Mouse (Mus musculus) spleen, postnatal 36 days (tissue): ENCODE measurements around the gene Unc50.
A peak's percentile ranks its signal among the peaks of the same experiment; 100 is the strongest.

Experiments used
- DNase-seq, 2 experiments: peaks; one replicate each; pipeline ENCODE4 v3.0.0; 2022; ENCODE audit warnings: low spot score in 2 of 2, mixed read lengths in 1 of 2

Gene Unc50

DNA sequence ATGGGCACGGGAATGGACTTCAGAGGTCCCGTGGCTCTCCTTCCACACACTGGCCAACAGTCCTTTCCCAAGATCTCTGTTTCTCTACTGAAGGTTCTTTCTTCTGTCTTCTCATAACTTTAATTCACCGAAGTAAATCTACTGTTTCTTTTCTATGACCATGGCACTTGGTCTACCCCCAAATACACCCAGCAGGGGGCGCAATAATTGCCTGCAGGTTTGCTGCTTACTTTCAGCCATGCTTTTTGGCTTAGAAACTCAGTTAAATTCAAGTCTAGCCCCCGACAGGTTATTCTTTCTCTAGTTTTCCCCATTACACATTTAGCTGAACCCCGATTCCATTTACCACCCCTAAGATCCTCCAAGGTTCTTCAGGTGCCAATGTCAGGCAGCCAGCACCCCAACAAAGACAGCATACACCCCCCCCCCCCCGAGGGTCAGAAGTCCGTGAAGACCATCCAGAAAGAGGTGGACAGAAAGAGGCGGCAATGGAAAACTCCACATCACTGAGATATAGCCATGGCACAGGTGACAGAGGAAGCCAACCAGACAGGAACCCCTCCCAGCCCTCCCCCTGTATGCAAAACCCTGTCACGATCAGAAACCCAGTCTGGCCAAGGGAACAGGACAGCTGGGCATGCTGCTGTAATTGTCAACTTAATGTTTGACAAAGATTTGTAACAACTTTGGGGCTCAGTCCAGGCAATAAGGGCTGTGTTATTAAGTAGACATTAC is 18.6 kb downstream of the Unc50 start:
- peak; percentile 50 to 58 for DNase-seq

DNA sequence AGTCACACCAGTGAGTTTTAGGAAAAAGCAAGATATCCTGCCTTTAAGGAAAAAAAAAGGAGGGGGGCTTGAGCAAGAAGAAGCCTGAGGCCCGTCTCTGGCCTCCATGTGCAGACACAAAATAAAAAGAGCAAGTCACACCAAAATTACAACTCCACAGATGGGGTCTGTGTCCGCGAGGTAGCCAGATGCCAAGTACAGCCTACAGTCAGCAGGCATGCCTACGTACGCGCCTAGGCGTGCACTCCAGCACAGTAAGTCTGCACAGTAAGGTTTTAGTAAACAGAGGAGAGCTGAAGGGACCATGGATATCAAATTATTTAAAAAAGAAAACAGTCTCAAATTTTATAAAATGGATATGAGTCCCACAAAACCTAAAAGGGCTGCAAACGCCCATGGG is 21.3 kb downstream of the Unc50 start:
- no peak for DNase-seq

GRCm38 (mm10) chr1:37457546-37457945 is 27.6 kb downstream of the Unc50 start:
- no peak for DNase-seq

DNA sequence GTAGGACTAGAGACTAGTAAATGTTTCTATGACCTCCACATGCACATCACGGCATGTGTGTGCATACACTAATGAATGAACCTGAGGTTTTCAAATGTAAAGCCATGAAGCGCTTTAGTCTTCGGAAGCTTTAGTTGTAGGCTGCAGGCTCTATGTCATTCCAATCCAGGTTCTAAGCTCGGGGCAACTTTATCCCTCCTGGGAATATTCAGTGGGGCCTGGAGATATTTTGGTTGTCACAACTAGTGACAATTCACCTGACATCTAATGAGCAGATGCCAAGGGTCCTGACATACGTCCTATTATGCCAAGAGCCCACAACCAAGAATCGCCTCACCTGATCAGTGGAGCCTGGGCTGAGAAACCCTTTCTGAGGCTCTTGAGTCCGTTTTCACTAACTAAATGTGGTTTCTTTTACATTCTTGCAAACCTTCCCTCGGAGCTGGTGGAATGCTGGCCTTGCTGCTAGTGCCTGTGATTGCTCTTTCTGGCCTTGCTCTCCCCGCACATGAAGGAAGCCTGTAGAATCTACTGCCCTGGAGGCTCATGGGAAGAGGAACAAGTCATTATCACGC is 35.0 kb downstream of the Unc50 start:
- DNase-seq: no peak

DNA sequence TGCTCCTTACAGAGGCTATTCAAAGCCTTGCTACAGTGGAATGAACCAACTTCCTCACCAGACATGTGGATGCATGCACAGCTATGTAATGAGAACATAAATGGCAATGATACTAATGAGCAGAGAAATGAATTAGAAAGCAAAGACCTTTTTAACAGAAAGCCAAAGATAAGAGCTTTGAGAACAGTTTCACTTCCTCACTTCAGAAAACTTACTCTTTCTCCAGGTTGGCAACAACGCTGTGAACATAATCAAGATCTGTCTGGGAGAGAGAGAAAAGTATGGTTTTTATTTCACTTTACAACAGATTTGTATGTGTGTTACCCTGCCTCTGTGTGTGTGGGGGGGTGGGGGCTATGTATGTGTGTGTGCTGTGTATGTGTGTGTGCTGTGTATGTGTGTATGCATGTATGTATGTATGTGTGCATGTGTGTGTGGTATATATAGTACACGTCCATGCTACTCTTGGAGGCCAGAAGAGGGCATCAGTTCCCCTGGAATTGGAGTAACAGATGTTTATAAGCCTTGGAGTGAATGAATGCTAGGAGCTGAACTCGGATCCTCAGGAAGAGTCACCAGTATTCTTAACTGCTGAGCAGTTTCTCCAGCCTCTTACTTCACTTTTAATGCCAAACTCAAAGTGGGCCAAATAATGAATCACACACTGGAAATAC is 36.5 kb downstream of the Unc50 start:
- no peak for DNase-seq

- DNase-seq: no peak
These were observed 37.9 kb downstream of the Unc50 start for GRCm38 (mm10) chr1:37467806-37468205.

DNA sequence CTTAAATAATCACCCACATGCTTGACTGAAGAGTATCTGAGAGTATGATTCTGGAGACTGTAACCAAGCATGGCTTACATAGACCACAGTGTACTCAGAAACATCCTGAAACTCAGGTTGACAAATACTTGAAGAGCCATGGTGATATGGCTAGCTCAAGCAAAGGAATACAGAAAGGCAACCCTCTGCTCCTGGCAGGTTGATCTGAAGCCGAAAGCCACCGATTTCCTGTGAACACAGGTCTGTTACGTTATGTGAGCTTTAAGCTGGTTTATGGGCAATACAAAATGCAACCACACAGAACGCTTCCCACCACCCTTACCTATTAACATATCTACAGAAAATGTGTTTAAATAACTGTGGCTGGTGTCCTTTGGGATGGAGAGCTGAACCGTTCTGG is 39.1 kb downstream of the Unc50 start:
- no peak for DNase-seq

- DNase-seq: no peak
These were observed 41.5 kb downstream of the Unc50 start for GRCm38 (mm10) chr1:37471179-37472148.

GRCm38 (mm10) chr1:37473251-37473650 is 43.3 kb downstream of the Unc50 start:
- DNase-seq: peak in 1 of 2 experiments; percentile 56

DNA sequence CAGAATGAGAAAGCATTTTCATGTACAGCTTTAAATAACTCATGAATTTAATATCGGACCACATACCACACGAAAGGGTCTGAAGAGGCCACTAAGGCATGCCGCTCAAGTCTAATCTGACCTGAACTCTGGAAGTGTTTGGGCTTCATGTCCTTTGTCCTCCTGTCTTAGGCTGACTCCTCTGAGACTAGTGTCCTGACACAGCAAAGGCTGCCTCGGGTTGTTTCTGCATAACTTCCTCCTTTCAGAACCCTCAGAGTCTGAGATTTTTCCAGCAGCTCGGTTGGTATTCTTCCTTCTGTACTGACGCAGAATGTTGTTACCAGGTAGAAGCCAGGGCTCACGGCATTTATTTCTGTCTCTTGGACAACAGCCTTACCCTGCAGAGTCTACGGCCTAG is 44.1 kb downstream of the Unc50 start:
- peak; percentile 75 to 78 for DNase-seq

DNA sequence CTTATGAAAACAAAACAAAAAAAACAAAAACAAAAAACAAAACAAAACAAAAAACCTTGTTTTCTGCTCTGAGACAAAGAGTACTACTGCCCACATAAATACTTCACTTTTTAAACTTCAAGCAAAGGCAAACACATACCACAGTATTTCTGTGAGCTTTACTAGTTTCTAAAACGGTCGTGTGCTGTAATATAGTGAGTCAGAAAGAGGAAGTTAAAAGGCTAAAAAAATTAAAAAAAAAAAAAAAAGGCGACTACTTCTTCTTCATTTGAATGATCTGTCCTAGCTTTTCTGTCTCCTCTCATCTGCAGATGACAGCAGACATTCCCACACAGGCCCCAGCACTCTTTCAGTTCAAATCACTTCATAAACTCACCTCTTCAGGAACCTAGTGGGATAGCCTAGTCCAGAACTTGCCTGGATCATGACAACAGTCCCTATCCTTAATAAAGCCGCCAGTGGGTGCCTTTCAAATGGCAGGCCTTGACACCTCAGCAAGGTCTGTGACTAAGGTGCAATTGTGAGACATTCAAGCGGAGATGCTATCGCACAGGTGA is 44.8 kb downstream of the Unc50 start:
- DNase-seq: no peak

GRCm38 (mm10) chr1:37475312-37475711 is 45.4 kb downstream of the Unc50 start:
- DNase-seq: no peak

DNA sequence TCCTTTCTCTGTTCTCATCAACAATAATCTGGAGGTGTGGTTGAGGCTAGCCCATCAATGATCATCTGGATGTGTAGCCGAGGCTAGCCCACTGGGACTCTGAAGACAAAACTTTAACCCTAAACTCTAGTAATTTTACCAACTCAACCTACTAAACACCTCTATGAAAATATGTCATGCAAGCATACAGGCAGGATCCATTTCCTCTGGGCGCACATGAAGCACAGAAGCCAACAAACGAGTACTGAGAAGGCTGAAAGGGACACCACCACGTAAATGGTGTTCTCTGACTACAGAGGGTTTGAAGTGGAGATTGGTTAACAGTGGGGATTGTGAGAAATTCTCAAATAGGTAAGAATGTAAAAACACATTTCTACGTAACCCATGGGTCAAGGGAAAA is 47.3 kb downstream of the Unc50 start:
- DNase-seq: no peak

GRCm38 (mm10) chr1:37477928-37478327 is 48.0 kb downstream of the Unc50 start:
- DNase-seq: peak; percentile 62 to 68

DNA sequence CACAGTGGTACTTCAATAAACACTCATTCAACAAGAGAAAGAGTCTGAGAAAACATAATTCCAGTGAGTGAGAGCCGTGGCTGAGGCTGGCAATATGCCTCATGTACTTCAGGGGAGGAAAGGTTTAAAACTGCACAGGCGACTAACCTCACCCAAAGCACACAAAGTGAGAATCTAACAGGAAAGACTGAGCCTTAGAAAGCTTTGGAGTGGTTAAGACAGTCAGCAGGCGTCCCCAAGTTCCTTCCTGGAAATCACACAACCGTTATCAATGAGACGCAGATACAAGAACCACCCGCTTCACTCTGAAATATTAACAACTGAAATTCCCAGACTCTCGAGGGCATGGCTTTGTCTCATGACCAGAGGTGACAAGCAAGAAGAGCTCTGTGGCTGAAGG is 48.5 kb downstream of the Unc50 start:
- DNase-seq: no peak

- DNase-seq: no peak
These were observed 49.1 kb downstream of the Unc50 start for GRCm38 (mm10) chr1:37479074-37479473.

GRCm38 (mm10) chr1:37479759-37480158 is 49.8 kb downstream of the Unc50 start:
- no peak for DNase-seq

DNA sequence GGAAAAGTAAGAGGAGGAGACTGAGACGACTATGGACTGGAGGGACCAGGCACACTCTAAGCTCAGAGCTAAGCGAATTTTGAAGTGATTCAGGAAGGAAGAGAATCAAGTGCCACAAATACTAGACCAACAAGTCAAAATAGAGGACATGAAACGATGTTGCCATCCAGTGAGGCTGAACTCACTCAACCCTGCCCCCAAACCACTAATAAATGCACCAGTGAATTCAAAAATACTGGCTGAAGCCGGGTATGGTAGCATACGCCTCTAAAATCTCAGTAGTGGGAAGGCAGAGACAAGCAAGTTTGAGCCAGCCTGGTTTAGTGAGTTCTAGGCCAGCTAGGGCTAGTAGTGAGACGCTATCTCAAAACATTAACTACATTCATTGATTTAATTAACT is 50.8 kb downstream of the Unc50 start:
- peak; percentile 61 to 65 for DNase-seq

- DNase-seq: no peak
These were observed 51.4 kb downstream of the Unc50 start for GRCm38 (mm10) chr1:37481331-37481730.

GRCm38 (mm10) chr1:37484612-37485011 is 54.7 kb downstream of the Unc50 start:
- DNase-seq: no peak

- no peak for DNase-seq
These were observed 56.5 kb downstream of the Unc50 start for GRCm38 (mm10) chr1:37486439-37486838.

GRCm38 (mm10) chr1:37486994-37487393 is 57.1 kb downstream of the Unc50 start:
- no peak for DNase-seq
